Mouse (Mus musculus) MEL (cell line): ENCODE results near the gene Rpa1. TPM values are rescaled to one million over a fixed set of nuclear protein-coding genes. Genes with fewer than 3 reads are reported as not detected.

ENCODE experiments used
- DNase-seq: peaks from one replicate; pipeline ENCODE4 v3.0.0; 2011; ENCODE audit warnings: low read depth, low spot score
- H3K27ac ChIP-seq: 2 replicates; pipeline ENCODE4 v1.5.1; 2012; ENCODE audit warnings: low read depth, mild to moderate bottlenecking, control low read depth, low read length, moderate library complexity; ENCODE audit not compliant: control insufficient read depth
- H3K27me3 ChIP-seq, 2 experiments: fragments of 150-350 bp in 1 of 2; sonication (generic) in 1 of 2; 2 replicates each; pipeline ENCODE4 v1.6.1; 2012; ENCODE audit warnings: low read length in 2 of 2, mild to moderate bottlenecking in 2 of 2, improper control_type of control experiment in 1 of 2, moderate library complexity in 1 of 2; ENCODE audit not compliant: insufficient read depth in 2 of 2, control insufficient read depth in 1 of 2
- H3K36me3 ChIP-seq, 2 experiments: 2 replicates each; pipeline ENCODE4 v1.6.1; 2012 to 2014; ENCODE audit warnings: low read length in 2 of 2, improper control_type of control experiment in 1 of 2, inconsistent platforms in 1 of 2, mild to moderate bottlenecking in 1 of 2; ENCODE audit not compliant: insufficient read depth in 2 of 2, control insufficient read depth in 1 of 2
- H3K4me1 ChIP-seq, 2 experiments: fragments of 150-350 bp in 1 of 2; sonication (generic) in 1 of 2; 2 replicates each; pipeline ENCODE4 v1.6.1; 2012; ENCODE audit warnings: low read length in 2 of 2, improper control_type of control experiment in 1 of 2, mild to moderate bottlenecking in 1 of 2; ENCODE audit not compliant: insufficient read depth in 2 of 2, control insufficient read depth in 1 of 2
- H3K4me3 ChIP-seq, 2 experiments: fragments of 150-350 bp in 1 of 2; sonication (generic) in 1 of 2; 2 replicates each; pipeline ENCODE4 v1.5.1; 2012; ENCODE audit warnings: low read depth in 2 of 2, low read length in 2 of 2, mild to moderate bottlenecking in 2 of 2, moderate library complexity in 2 of 2, control low read depth in 1 of 2, improper control_type of control experiment in 1 of 2; ENCODE audit not compliant: control insufficient read depth in 1 of 2, insufficient read depth in 1 of 2
- H3K79me2 ChIP-seq: 2 replicates; pipeline ENCODE4 v1.6.1; 2012; ENCODE audit warnings: mild to moderate bottlenecking, low read length, moderate library complexity; ENCODE audit not compliant: control insufficient read depth, poor library complexity, insufficient read depth
- H3K9ac ChIP-seq: 2 replicates; pipeline ENCODE4 v1.6.1; 2012; ENCODE audit warnings: low read depth, mild to moderate bottlenecking, control low read depth, low read length, moderate library complexity; ENCODE audit not compliant: control insufficient read depth, poor library complexity, severe bottlenecking
- H3K9me3 ChIP-seq: fragments of 150-350 bp; sonication (generic); replicated peaks from 2 replicates; pipeline ENCODE4 v1.6.1; 2012; ENCODE audit warnings: mild to moderate bottlenecking, low read length, improper control_type of control experiment, moderate library complexity; ENCODE audit not compliant: insufficient read depth
- BHLHE40 ChIP-seq: IDR thresholded peaks from 2 replicates; pipeline ENCODE4 v1.6.1; 2012; ENCODE audit warnings: low read depth, mild to moderate bottlenecking, inconsistent platforms, low read length, improper control_type of control experiment, borderline replicate concordance
- CHD2 ChIP-seq: IDR thresholded peaks from 2 replicates; pipeline ENCODE4 v1.6.1; 2011; ENCODE audit warnings: low read length, improper control_type of control experiment
- E2F4 ChIP-seq: IDR thresholded peaks from 2 replicates; pipeline ENCODE4 v1.6.1; 2011; ENCODE audit warnings: low read depth, low read length, improper control_type of control experiment, borderline replicate concordance
- ELF1 ChIP-seq: IDR thresholded peaks from 2 replicates; pipeline ENCODE4 v1.6.1; 2014; ENCODE audit warnings: low read depth, mild to moderate bottlenecking, inconsistent platforms, low read length, improper control_type of control experiment, moderate library complexity
- EP300 ChIP-seq, 2 experiments: IDR thresholded peaks; 2 replicates each; pipeline ENCODE4 v1.6.1; 2011; ENCODE audit warnings: improper control_type of control experiment in 2 of 2, low read length in 2 of 2, low read depth in 1 of 2, mild to moderate bottlenecking in 1 of 2
- GABPA ChIP-seq: IDR thresholded peaks from 2 replicates; pipeline ENCODE4 v1.6.1; 2012; ENCODE audit warnings: low read depth, mild to moderate bottlenecking, inconsistent platforms, low read length, improper control_type of control experiment, moderate library complexity
- GATA1 ChIP-seq: IDR thresholded peaks from 2 replicates; pipeline ENCODE4 v1.6.1; 2011; ENCODE audit warnings: low read depth, low read length, improper control_type of control experiment
- JUND ChIP-seq: IDR thresholded peaks from 2 replicates; pipeline ENCODE4 v1.6.1; 2011; ENCODE audit warnings: low read depth, mild to moderate bottlenecking, improper control_type of control experiment, low read length
- MAZ ChIP-seq: IDR thresholded peaks from 2 replicates; pipeline ENCODE4 v1.6.1; 2012; ENCODE audit warnings: low read depth, mild to moderate bottlenecking, inconsistent platforms, low read length, improper control_type of control experiment
- MEF2A ChIP-seq: IDR thresholded peaks from 2 replicates; pipeline ENCODE4 v1.6.1; 2014; ENCODE audit warnings: low read depth, mild to moderate bottlenecking, inconsistent platforms, low read length, improper control_type of control experiment; ENCODE audit not compliant: poor library complexity, insufficient replicate concordance, severe bottlenecking; ENCODE audit errors: extremely low read depth
- NRF1 ChIP-seq: IDR thresholded peaks from 2 replicates; pipeline ENCODE4 v1.6.1; 2014; ENCODE audit warnings: low read depth, mild to moderate bottlenecking, inconsistent platforms, low read length, improper control_type of control experiment, moderate library complexity; ENCODE audit not compliant: poor library complexity, insufficient read depth, severe bottlenecking
- POLR2AphosphoS5 ChIP-seq: IDR thresholded peaks from 2 replicates; pipeline ENCODE4 v1.6.1; 2012; ENCODE audit warnings: low read depth, borderline replicate concordance, mild to moderate bottlenecking, inconsistent platforms, low read length, moderate library complexity, mixed read lengths
- TAL1 ChIP-seq: IDR thresholded peaks from 2 replicates; pipeline ENCODE4 v1.6.1; 2012; ENCODE audit warnings: mild to moderate bottlenecking, inconsistent platforms, low read length, moderate library complexity, mixed read lengths
- UBTF ChIP-seq: IDR thresholded peaks from 2 replicates; pipeline ENCODE4 v1.6.1; 2012; ENCODE audit warnings: low read depth, mild to moderate bottlenecking, inconsistent platforms, low read length, improper control_type of control experiment, moderate library complexity, borderline replicate concordance; ENCODE audit not compliant: insufficient read depth
- USF2 ChIP-seq, 2 experiments: IDR thresholded peaks; 2 replicates each; pipeline ENCODE4 v1.6.1; 2011 to 2012; ENCODE audit warnings: improper control_type of control experiment in 2 of 2, low read length in 2 of 2, borderline replicate concordance in 1 of 2, inconsistent platforms in 1 of 2, low read depth in 1 of 2, mild to moderate bottlenecking in 1 of 2; ENCODE audit not compliant: insufficient read depth in 1 of 2
- ZKSCAN1 ChIP-seq: IDR thresholded peaks from 2 replicates; pipeline ENCODE4 v1.6.1; 2012; ENCODE audit warnings: low read depth, mild to moderate bottlenecking, inconsistent platforms, low read length, improper control_type of control experiment, moderate library complexity
- ZMIZ1 ChIP-seq: IDR thresholded peaks from 2 replicates; pipeline ENCODE4 v1.6.1; 2012; ENCODE audit warnings: low read depth, mild to moderate bottlenecking, inconsistent platforms, low read length, improper control_type of control experiment, moderate library complexity
- ZNF384 ChIP-seq: IDR thresholded peaks from 2 replicates; pipeline ENCODE4 v1.6.1; 2012; ENCODE audit warnings: low read depth, mild to moderate bottlenecking, inconsistent platforms, low read length, improper control_type of control experiment
- polyA plus RNA-seq, 2 experiments: library from polyadenylated mRNA; stranded (reverse) in 1 of 2; unstranded in 1 of 2; fragments of >175 nt in 1 of 2; fragments of >200 nt in 1 of 2; gene quantifications; 2 replicates each; pipeline versions ENCODE4 v1.2.1 to v1.2.4; 2012; ENCODE audit warnings: low replicate concordance in 2 of 2, low read depth in 1 of 2; ENCODE audit not compliant: insufficient read length in 2 of 2, insufficient read depth in 1 of 2, missing spikeins in 1 of 2
- total RNA-seq: library from RNA; depleted of rRNA; stranded (reverse); fragments of 300-350 nt; gene quantifications from 2 replicates; pipeline ENCODE4 v1.2.3, GENCODE M21; 2012

The Rpa1 gene
- total and polyA plus RNA-seq, 3 experiments, result 179 to 481 (median 242) TPM

DNA sequence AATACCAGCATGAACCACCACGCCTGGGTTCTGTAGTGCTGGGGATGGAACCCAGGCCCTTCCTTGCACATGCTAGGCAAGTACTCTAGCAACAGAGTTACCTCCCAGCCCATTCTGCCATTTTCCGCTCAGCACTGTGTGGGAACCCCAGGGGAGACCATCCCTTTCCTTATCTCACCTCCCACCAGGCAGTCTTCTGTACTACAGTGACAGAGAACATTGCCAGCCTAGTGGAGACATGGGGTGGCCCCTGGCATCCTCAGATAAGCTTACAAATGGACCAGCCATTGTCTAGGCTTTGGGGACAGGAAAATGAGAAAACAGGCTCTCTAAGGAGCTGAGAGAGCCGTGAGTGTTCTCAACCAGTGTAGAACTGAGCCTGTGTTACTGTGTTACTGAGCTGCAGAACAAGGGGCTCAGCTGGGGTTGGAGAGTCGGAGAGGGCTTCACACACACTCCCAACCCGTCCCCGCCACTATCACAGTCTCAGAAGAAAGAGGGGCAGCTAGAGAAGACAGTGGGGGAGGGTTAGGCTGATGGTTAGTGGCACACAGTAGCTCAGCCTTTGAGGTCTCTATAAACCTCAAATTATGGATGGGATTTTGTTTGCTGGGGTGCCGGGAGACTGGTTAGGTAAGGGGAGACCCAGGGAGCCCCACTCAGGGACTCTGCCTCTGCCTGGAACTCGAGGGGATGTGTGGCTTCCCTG lies 77.7 kb downstream of the Rpa1 start (continued):
- TF ChIP-seq GABPA, result no peak
- no peak for TF ChIP-seq ELF1
- TF ChIP-seq E2F4, result no peak
- TF ChIP-seq BHLHE40, result no peak
- no peak for TF ChIP-seq UBTF
- TF ChIP-seq MAZ, result no peak
- TF ChIP-seq ZNF384, result no peak
- TF ChIP-seq USF2 (IDR thresholded peaks at IDR 0.05; ENCODE audit: borderline replicate concordance in 1 of 2, insufficient read depth in 1 of 2, low read depth in 1 of 2, low read length in 2 of 2), result no peak
- TF ChIP-seq TAL1, result peak; percentile 90

GRCm38 (mm10) chr11:75269213-75269612 lies 78.9 kb downstream of the Rpa1 start:
- Histone ChIP-seq H3K27ac (no peak overlapping the region), H3K79me2 (no peaks in the 10 kb centered on the region), H3K36me3 (peaks cover 0 to 17% of the 10 kb centered on the region in 2 experiments; a peak in 2 of 4 replicates), H3K9ac (no peak overlapping the region), H3K9me3 (no peaks in the 10 kb centered on the region), H3K4me3 (no peak overlapping the region), H3K27me3 (no peaks in the 10 kb centered on the region), H3K4me1 (peaks cover 2 to 24% of the 10 kb centered on the region in 2 experiments; a peak in 3 of 4 replicates)
- DNase-seq, result peak; percentile 22
- TF ChIP-seq GATA1, result no peak
- no peak for TF ChIP-seq ZMIZ1
- TF ChIP-seq EP300 (IDR thresholded peaks at IDR 0.05; ENCODE audit: low read depth in 1 of 2, low read length in 2 of 2), result no peak
- TF ChIP-seq TAL1, result peak; percentile 71

DNA sequence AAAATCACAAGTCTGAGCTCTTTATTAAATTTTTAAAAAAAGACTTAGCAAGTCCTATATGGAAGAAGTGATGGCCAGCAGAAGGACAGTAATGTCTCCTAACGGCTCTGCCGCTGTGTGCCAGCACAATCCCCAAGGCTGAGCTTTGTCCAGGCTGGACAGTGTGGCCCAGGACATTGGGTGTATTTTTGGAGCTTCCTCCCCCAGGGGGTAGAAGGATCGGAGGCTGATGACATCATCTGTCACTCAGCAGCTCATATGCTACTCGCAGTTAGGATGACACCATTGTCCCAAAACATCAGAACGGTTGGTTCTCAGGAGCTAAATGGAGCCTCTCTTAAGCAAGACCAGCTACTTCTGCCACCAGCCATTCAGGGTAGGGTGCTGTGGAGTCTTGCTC lies 79.6 kb downstream of the Rpa1 start:
- H3K79me2 ChIP-seq, result no peaks in the 10 kb centered on the region
- TF ChIP-seq NRF1 (no peak), POLR2AphosphoS5 (no peak), JUND (no peak), ZKSCAN1 (no peak), MEF2A (no peak), BHLHE40 (no peak), CHD2 (no peak), E2F4 (no peak)
- H3K9ac ChIP-seq, result no peak overlapping the region
- peaks cover 0 to 17% of the 10 kb centered on the region in 2 experiments; a peak in 2 of 4 replicates for H3K36me3 ChIP-seq
- H3K27me3 ChIP-seq, result no peaks in the 10 kb centered on the region
- H3K4me3 ChIP-seq, result no peak overlapping the region
- H3K9me3 ChIP-seq, result no peaks in the 10 kb centered on the region
- no peak for DNase-seq
- H3K4me1 ChIP-seq, result peaks cover 2 to 24% of the 10 kb centered on the region in 2 experiments; a peak in 3 of 4 replicates
- no peak overlapping the region for H3K27ac ChIP-seq
